Mouse (Mus musculus): ENCODE results near the gene Hoxb4. TPM values are rescaled to one million over a fixed set of nuclear protein-coding genes. Genes with fewer than 3 reads are reported as not detected.
A peak's percentile ranks its signal among the peaks of the same experiment; 100 is the strongest.

The Hoxb4 gene
- polyA plus RNA-seq (2015; fragmentation: Nextera tagmentation; extraction: Ambion mirVana), result 0.11 TPM in 1 of 2 replicates, not detected in the other

DNA sequence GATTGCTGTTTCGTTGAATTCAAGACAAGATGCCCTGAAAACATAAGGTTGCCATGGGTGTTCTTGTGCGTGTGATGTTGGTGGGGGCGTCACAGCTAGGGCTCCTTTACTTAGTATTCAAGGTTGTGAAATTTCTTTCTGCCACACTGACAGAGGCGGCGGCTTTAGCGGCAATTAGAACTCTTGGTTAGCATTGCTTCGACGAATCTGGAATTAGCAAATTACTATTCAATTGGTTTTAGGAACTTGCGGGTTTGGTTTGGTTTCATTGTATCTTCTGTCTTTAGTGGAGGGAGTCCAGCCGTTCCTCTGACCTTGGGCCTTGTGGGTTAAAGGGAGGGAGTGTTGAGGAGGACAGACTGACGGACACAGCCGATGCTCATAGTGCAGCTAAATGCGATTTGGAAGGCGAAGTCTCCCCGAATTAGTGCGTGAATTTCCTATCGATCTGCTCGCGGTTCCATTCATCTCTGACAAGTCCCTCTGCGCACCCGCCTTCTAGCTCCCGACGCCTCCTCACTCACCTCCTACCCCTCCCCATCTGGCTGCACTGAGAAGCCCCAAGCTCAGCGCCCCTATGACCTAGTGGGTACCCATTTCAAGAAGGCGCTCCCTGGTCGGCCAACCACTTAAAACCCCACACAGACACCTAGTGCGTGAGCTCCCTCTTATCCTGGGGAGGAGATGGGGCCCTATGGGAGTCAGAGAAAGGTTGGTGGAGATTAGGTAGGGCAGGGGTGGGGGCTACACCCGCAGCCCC is at the start of gene Hoxb4:
TSS of gene Hoxb4 (plus strand) at position 660 of the 760 bp plus-strand sequence.
- Histone ChIP-seq H3K27me3 (peaks cover 99% of the 10 kb centered on the region), H3K4me2 (replicated peaks) (peak within 1 kb of the TSS; percentile 36), H3K9me3 (replicated peaks) (no peaks in the 10 kb centered on the region), H3K4me3 (replicated peaks) (peak within 1 kb of the TSS; percentile 23), H3K36me3 (no peaks in the 10 kb centered on the region), H3K9ac (no peak within 1 kb of the TSS), H3K27ac (replicated peaks) (no peak within 1 kb of the TSS), H3K4me1 (peaks cover 14% of the 10 kb centered on the region)
- 2% methylated on average over 28 of the region's 28 CpGs for WGBS
- ATAC-seq (ENCODE audit: insufficient number of reproducible peaks, low FRiP score, low TSS enrichment, low read depth), result no peak

DNA sequence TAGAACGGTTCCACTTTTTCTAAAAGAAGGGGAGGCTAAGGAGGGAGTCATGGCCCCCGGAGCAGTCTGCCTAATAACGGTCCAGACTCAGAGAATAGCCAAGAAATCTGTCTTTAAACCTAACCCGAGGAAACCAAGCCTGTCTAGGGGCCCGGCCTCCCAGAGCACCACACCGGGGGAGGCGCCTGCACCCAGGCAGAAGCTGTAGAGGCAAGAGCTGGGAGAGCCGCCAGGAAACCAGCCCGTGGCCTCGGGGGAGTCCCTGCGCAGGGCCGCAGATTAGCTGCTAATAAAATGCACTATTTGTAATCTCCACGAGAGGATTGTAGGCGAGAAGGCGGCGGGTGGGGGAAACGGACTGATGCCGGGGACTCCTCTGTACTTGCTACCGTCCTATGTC is 48.2 kb upstream of the Hoxb4 start:
- no peak overlapping the region for H3K4me2 ChIP-seq (replicated peaks)
- H3K9ac ChIP-seq, result no peak overlapping the region
- H3K36me3 ChIP-seq, result no peaks in the 10 kb centered on the region
- H3K27ac ChIP-seq (replicated peaks), result no peak overlapping the region
- ATAC-seq (ENCODE audit: insufficient number of reproducible peaks, low FRiP score, low TSS enrichment, low read depth), result no peak
- H3K4me3 ChIP-seq (replicated peaks), result no peak overlapping the region
- no peaks in the 10 kb centered on the region for H3K9me3 ChIP-seq (replicated peaks)
- 2% methylated on average over 19 of the region's 19 CpGs for WGBS
- H3K4me1 ChIP-seq, result peaks cover 20% of the 10 kb centered on the region
- peaks cover 98% of the 10 kb centered on the region for H3K27me3 ChIP-seq

DNA sequence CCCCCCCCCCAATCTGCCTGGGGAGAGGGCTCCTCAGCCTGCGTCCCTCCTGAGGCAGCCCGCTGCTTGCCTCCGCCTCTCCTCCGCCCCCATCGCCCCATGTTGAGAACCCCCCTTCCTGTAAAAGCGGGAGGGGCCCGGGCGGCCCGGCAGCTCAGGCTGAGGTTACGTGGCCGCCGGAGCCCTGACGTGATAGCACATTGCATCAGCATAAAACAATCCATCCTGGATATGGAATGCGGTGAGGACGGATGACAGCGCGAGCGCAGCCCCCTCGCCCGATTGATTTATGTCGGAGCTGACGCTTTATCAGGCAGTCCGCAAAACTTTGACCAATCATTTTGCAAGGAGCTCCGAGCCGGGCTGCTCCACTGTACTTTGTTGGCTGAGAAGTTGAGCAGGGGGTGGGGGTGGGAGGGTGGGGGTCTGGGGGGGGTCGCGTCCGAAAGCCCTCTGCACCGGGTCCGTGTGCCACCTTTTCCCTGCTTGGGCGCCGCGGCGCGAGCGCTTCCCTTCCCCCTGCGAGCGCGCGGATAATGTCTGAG is 47.0 kb upstream of the Hoxb4 start, which contains the start of gene Hoxb9:
TSS of gene Hoxb9 (plus strand) at position 462 of the 545 bp plus-strand sequence.
- no peak for ATAC-seq (ENCODE audit: insufficient number of reproducible peaks, low FRiP score, low TSS enrichment, low read depth)
- H3K36me3 ChIP-seq, result no peaks in the 10 kb centered on the region
- 1% methylated on average over 40 of the region's 40 CpGs for WGBS

DNA sequence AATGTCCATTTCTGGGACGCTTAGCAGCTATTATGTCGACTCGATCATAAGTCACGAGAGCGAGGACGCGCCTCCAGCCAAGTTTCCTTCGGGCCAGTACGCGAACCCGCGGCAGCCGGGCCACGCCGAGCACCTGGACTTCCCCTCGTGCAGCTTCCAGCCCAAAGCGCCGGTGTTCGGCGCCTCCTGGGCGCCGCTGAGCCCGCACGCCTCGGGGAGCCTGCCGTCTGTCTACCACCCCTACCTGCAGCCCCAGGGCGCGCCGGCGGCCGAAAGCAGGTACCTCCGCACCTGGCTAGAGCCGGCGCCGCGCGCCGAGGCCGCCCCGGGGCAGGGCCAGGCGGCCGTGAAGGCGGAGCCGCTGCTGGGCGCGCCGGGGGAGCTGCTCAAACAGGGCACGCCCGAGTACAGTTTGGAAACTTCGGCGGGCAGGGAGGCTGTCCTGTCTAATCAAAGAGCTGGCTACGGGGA is 46.5 kb upstream of the Hoxb4 start:
- ATAC-seq (ENCODE audit: insufficient number of reproducible peaks, low FRiP score, low TSS enrichment, low read depth), result no peak
- H3K27me3 ChIP-seq, result peaks cover 98% of the 10 kb centered on the region

More for the DNA sequence above, 47.0 kb upstream of the Hoxb4 start, which contains the start of gene Hoxb9:
- H3K9ac ChIP-seq, result no peak within 1 kb of the TSS
- no peaks in the 10 kb centered on the region for H3K9me3 ChIP-seq (replicated peaks)
- peak within 1 kb of the TSS; percentile 31 for H3K4me2 ChIP-seq (replicated peaks)
- peaks cover 98% of the 10 kb centered on the region for H3K27me3 ChIP-seq
- H3K4me3 ChIP-seq (replicated peaks), result peak within 1 kb of the TSS; percentile 22
- peaks cover 20% of the 10 kb centered on the region for H3K4me1 ChIP-seq
- H3K27ac ChIP-seq (replicated peaks), result no peak within 1 kb of the TSS

DNA sequence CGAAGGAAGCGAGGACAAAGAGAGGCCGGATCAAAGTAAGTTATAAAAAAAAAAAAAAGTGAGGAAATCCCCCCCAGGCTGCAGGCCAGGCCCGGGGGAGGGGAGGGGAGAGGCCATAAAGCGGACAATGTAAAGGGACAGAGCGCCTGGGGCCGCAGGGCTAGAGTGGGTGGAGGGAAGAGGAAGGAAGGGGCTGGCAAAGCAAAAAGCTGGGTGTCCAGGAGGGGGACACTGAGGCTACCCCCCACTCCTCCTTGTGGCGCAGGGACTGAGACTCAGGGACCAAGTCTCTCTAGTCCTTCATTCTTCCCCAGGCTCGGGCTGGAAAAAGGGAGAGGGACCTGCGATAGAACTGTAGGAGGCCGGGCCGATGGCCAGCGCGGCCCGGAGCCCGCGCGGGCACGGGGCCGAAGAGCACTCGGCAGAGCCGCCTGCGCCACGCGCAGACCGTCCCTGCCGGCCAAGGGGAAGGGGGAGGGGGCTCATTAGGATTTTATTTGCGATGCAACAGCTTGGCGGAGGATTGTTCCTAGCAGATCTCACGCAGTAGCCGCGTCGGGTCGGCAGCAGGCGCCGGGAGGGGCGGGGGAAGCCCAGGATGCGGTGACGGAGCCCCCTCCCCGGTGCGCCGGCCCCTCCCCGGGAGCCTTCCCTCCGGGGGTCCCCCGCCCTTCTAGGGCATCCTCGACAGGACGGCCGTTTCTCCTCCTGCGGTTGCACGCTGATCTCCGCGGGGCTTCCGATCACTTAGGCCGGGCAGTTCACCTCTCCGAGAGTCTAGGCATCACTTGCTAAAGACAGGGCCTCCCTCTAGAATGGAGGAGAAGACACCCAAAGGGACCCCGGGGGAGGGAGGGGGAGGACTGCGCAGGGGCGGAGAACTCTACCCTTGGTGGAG is 45.8 kb upstream of the Hoxb4 start:
- peaks cover 20% of the 10 kb centered on the region for H3K4me1 ChIP-seq
- no peak overlapping the region for H3K9ac ChIP-seq
- H3K4me3 ChIP-seq (replicated peaks), result peak overlapping the region; percentile 22
- no peaks in the 10 kb centered on the region for H3K36me3 ChIP-seq
- H3K9me3 ChIP-seq (replicated peaks), result no peaks in the 10 kb centered on the region
- ATAC-seq (ENCODE audit: insufficient number of reproducible peaks, low FRiP score, low TSS enrichment, low read depth), result no peak
- under 1% methylated on average over 58 of the region's 58 CpGs for WGBS
- no peak overlapping the region for H3K27ac ChIP-seq (replicated peaks)
- peak overlapping the region; percentile 30; the same call in 1 of the 2 replicates for H3K4me2 ChIP-seq (replicated peaks)
- H3K27me3 ChIP-seq, result peaks cover 98% of the 10 kb centered on the region

More for the DNA sequence above, 46.5 kb upstream of the Hoxb4 start:
- H3K36me3 ChIP-seq, result no peaks in the 10 kb centered on the region
- no peaks in the 10 kb centered on the region for H3K9me3 ChIP-seq (replicated peaks)
- H3K9ac ChIP-seq, result no peak overlapping the region
- H3K27ac ChIP-seq (replicated peaks), result no peak overlapping the region
- H3K4me1 ChIP-seq, result peaks cover 20% of the 10 kb centered on the region
- H3K4me3 ChIP-seq (replicated peaks), result peak overlapping the region; percentile 22
- H3K4me2 ChIP-seq (replicated peaks), result peak overlapping the region; percentile 31
- under 1% methylated on average over 52 of the region's 52 CpGs for whole genome bisulfite sequencing

DNA sequence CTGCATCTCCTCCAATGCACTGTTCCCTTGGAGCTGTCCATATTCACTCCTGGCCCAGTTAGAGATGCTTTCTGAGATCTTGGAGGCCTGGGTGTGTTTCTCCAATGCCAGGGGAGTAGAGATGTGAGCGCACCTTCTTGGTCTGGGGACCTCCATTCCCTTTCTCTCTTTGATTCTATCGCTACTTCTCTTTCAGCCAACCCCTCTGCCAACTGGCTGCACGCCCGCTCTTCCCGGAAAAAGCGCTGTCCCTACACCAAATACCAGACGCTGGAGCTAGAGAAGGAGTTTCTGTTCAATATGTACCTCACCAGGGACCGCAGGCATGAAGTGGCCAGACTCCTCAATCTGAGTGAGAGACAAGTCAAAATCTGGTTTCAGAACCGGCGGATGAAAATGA is 43.6 kb upstream of the Hoxb4 start:
- peaks cover 20% of the 10 kb centered on the region for H3K4me1 ChIP-seq
- no peaks in the 10 kb centered on the region for H3K36me3 ChIP-seq
- peaks cover 100% of the 10 kb centered on the region for H3K27me3 ChIP-seq
- H3K9ac ChIP-seq, result no peak overlapping the region
- no peak for ATAC-seq (ENCODE audit: insufficient number of reproducible peaks, low FRiP score, low TSS enrichment, low read depth)
- H3K4me2 ChIP-seq (replicated peaks), result no peak overlapping the region
- no peak overlapping the region for H3K27ac ChIP-seq (replicated peaks)
- no peak overlapping the region for H3K4me3 ChIP-seq (replicated peaks)
- 4% methylated on average over 10 of the region's 10 CpGs for WGBS
- no peaks in the 10 kb centered on the region for H3K9me3 ChIP-seq (replicated peaks)

DNA sequence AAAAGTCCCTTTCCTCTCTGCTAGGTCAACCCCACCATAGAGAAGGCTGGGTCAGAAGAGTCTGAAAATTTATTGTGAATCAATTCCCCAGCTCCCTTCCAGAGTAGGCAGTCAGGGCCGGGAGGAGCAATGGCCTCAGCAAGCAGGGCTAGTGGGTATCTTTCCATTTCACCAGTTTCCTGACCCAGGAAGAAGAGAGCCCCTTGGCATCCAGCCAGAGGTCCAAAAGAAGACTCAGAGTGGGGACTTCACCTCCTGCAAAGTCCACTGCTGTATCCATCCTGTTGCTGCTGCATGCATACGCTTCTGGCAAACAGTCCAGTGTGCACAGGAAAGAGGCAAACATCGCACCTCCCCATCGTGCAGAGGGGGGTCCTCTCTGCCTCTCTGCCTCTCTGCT is 42.2 kb upstream of the Hoxb4 start:
- WGBS, result 7% methylated on average over 4 of the region's 4 CpGs
- no peak overlapping the region for H3K4me3 ChIP-seq (replicated peaks)
- no peak overlapping the region for H3K27ac ChIP-seq (replicated peaks)
- no peaks in the 10 kb centered on the region for H3K9me3 ChIP-seq (replicated peaks)
- H3K9ac ChIP-seq, result no peak overlapping the region
- no peak overlapping the region for H3K4me2 ChIP-seq (replicated peaks)
- peaks cover 100% of the 10 kb centered on the region for H3K27me3 ChIP-seq
- H3K36me3 ChIP-seq, result no peaks in the 10 kb centered on the region
- peaks cover 15% of the 10 kb centered on the region for H3K4me1 ChIP-seq
- ATAC-seq (ENCODE audit: insufficient number of reproducible peaks, low FRiP score, low TSS enrichment, low read depth), result no peak

DNA sequence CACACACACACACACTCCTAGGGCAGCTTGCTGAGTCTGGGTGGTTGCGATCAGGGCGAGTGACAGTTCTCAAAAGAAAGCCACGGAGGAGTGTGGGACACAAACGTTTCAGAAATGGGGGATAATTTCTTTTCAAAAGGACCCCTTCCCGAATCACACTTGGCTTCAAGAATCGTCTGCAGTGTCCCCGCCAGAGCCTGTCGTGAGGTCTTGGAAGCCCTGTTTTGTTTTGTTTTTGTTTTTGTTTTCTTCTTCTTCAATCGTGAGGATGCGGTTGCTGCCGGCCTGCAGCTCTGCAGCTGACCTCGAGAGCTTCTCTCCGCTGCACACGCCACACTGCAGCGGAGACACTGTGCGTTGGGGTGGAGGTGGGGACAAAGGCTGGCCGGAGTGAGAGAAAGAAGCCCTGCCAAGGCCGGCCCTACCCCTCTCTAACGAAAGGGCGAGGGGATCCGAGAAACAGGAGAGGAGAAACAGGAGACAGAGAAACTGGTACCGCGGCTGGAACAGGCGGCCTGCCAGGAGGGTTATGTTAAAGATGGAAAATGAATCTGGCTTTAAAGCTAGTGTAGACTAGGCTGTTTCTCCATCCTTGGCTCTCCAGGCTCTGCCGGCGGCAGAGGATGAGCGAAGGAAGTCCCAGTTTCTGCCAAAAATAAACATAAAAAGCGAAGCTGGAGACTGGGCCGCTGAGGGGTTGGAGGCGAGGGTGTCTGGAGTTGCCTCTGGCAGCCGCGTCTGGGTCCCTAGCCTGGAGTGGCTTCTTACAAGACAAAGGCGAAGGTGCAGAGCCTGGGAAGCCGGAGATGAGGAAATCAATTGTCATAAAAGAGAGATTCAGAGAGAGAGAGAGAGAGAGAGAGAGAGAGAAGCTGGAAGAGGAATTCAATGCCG is 40.7 kb upstream of the Hoxb4 start:
- no peak for ATAC-seq (ENCODE audit: insufficient number of reproducible peaks, low FRiP score, low TSS enrichment, low read depth)
- peaks cover 1% of the 10 kb centered on the region for H3K4me1 ChIP-seq
- H3K36me3 ChIP-seq, result no peaks in the 10 kb centered on the region
- H3K9me3 ChIP-seq (replicated peaks), result no peaks in the 10 kb centered on the region
- H3K27me3 ChIP-seq, result peaks cover 99% of the 10 kb centered on the region
- no peak overlapping the region for H3K9ac ChIP-seq
- no peak overlapping the region for H3K4me3 ChIP-seq (replicated peaks)
- H3K4me2 ChIP-seq (replicated peaks), result no peak overlapping the region
- 2% methylated on average over 35 of the region's 35 CpGs for WGBS
- H3K27ac ChIP-seq (replicated peaks), result no peak overlapping the region

DNA sequence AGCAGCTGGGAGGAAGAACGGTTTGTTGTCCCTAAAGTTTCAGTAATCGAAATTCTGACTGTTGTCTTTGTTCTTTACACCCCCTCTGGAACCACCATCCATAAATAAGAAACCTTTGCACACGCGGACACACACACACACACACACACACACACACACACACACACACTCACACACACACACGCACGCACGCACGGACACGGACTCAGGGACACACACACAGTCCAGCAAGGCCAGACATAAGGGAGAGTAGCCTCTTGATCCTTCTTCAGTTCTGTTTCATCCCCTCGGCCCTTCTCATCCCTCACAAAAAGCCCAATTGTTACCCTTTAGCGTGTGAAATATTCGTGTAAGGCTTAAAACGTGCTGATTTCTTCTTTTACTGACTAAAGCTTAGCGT is 39.7 kb upstream of the Hoxb4 start:
- H3K4me1 ChIP-seq, result 0 out of 2 replicates have a peak, but pooled peaks cover 6% of the 10 kb centered on the region
- H3K9ac ChIP-seq, result no peak overlapping the region
- WGBS, result 10% methylated on average over 14 of the region's 14 CpGs
- H3K4me2 ChIP-seq (replicated peaks), result no peak overlapping the region
- no peak overlapping the region for H3K27ac ChIP-seq (replicated peaks)
- no peaks in the 10 kb centered on the region for H3K36me3 ChIP-seq
- no peak overlapping the region for H3K4me3 ChIP-seq (replicated peaks)
- no peak for ATAC-seq (ENCODE audit: insufficient number of reproducible peaks, low FRiP score, low TSS enrichment, low read depth)
- H3K27me3 ChIP-seq, result peaks cover 99% of the 10 kb centered on the region
- no peaks in the 10 kb centered on the region for H3K9me3 ChIP-seq (replicated peaks)

DNA sequence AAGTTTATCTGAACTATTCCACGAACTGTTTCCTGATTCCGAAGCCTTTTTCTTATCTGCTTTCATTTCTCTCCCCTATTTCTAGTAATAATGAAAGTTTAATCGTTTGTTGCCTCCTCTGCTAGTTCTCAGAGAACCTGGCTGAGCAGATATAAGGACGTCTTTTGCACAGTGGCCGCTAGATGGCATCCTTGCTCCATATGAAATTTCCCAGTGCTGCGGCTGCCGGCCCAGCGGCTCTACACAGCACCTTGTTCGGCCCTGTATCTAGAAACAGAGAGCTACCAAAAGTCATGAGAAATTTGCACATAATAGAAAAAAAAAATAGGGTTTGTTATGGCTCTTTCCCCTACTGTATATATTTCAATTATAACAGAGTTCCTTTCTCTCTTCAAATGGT is 39.3 kb upstream of the Hoxb4 start:
- Histone ChIP-seq H3K27ac (replicated peaks) (no peak overlapping the region), H3K36me3 (no peaks in the 10 kb centered on the region), H3K9me3 (replicated peaks) (no peaks in the 10 kb centered on the region), H3K27me3 (peaks cover 99% of the 10 kb centered on the region), H3K9ac (no peak overlapping the region), H3K4me2 (replicated peaks) (no peak overlapping the region), H3K4me3 (replicated peaks) (no peak overlapping the region), H3K4me1 (peaks cover 6% of the 10 kb centered on the region; the same call in 1 of the 2 replicates)
- under 1% methylated on average over 9 of the region's 9 CpGs for WGBS
- no peak for ATAC-seq (ENCODE audit: insufficient number of reproducible peaks, low FRiP score, low TSS enrichment, low read depth)

Measured in embryonic facial prominence, embryonic 15.5 days (tissue).